Mouse (Mus musculus) neural tube, embryonic 15.5 days (tissue): ENCODE measurements around the gene Plxnd1. TPM values are rescaled to one million over a fixed set of nuclear protein-coding genes. Genes with fewer than 3 reads are reported as not detected.
A peak's percentile ranks its signal among the peaks of the same experiment; 100 is the strongest.

Experiments used
- ATAC-seq: fragments of 200-750 bp; cut with Nextera tagmentation; 2 replicates; pipeline ENCODE4 v1.8.0; 2017; ENCODE audit warnings: mild to moderate bottlenecking, moderate TSS enrichment, moderate library complexity; ENCODE audit not compliant: low FRiP score
- H3K27ac ChIP-seq: fragments of 300-500 bp; sonication (generic); replicated peaks from 2 replicates; pipeline ENCODE4 v1.5.1; 2015; ENCODE audit warnings: mild to moderate bottlenecking, inconsistent platforms
- H3K27me3 ChIP-seq: fragments of 300-500 bp; sonication (generic); replicated peaks from 2 replicates; pipeline ENCODE4 v1.6.1; 2015; ENCODE audit warnings: inconsistent platforms
- H3K36me3 ChIP-seq: fragments of 300-500 bp; sonication (generic); 2 replicates; pipeline ENCODE4 v1.6.1; 2015; ENCODE audit warnings: inconsistent platforms
- H3K4me1 ChIP-seq: fragments of 300-500 bp; sonication (generic); 2 replicates; pipeline ENCODE4 v1.6.1; 2015; ENCODE audit warnings: inconsistent platforms
- H3K4me2 ChIP-seq: fragments of 300-500 bp; sonication (generic); 2 replicates; pipeline ENCODE4 v1.6.1; 2015; ENCODE audit warnings: inconsistent platforms, mild to moderate bottlenecking, moderate library complexity
- H3K4me3 ChIP-seq: fragments of 300-500 bp; sonication (generic); replicated peaks from 2 replicates; pipeline ENCODE4 v1.5.1; 2015; ENCODE audit warnings: mild to moderate bottlenecking, inconsistent platforms
- H3K9ac ChIP-seq: fragments of 300-500 bp; sonication (generic); replicated peaks from 2 replicates; pipeline ENCODE4 v1.6.1; 2015; ENCODE audit warnings: mild to moderate bottlenecking, inconsistent platforms
- H3K9me3 ChIP-seq: fragments of 300-500 bp; sonication (generic); replicated peaks from 2 replicates; pipeline ENCODE4 v1.6.1; 2016; ENCODE audit warnings: inconsistent platforms
- WGBS: fragments of 180-500 bp; shearing (Covaris S2); methylation state at CpG from one replicate; pipeline ENCODE4 v1.1.7; 2015; ENCODE audit warnings: mixed read lengths; 5-methylcytosine and 5-hydroxymethylcytosine counted together
- polyA plus RNA-seq: library from polyadenylated mRNA; unstranded; fragments of >200 nt; fragmentation: Nextera tagmentation; extraction: Ambion mirVana; gene quantifications from 2 replicates; pipeline ENCODE4 v1.2.1, GENCODE M21; 2015

Gene Plxnd1
- polyA plus RNA-seq, 1 experiment from 2014 or later, result 8.8 TPM

- Histone ChIP-seq H3K36me3 (no peaks in the 10 kb centered on the region), H3K4me1 (peaks cover 13% of the 10 kb centered on the region), H3K9me3 (no peaks in the 10 kb centered on the region), H3K4me2 (no peak overlapping the region), H3K4me3 (no peak overlapping the region), H3K27me3 (peaks cover 16% of the 10 kb centered on the region), H3K9ac (no peak overlapping the region), H3K27ac (no peak overlapping the region)
- ATAC-seq, result no peak
- WGBS, result 84% methylated on average over 7 of the region's 7 CpGs
Measured at GRCm38 (mm10) chr6:115998758-115999157, 4.0 kb upstream of the Plxnd1 start.

GRCm38 (mm10) chr6:115997726-115998311, 3.0 kb upstream of the Plxnd1 start:
- 24% methylated on average over 3 of the region's 3 CpGs for WGBS
- H3K4me1 ChIP-seq, result peaks cover 23% of the 10 kb centered on the region
- ATAC-seq, result no peak

GRCm38 (mm10) chr6:115996171-115996851, 1.5 kb upstream of the Plxnd1 start:
- Histone ChIP-seq H3K9me3 (no peaks in the 10 kb centered on the region), H3K4me1 (peaks cover 31% of the 10 kb centered on the region), H3K4me2 (0 out of 2 replicates have a peak overlapping the region, but pooled peaks have one; percentile 90), H3K27ac (peak overlapping the region; percentile 58; the same call in 1 of the 2 replicates), H3K9ac (no peak overlapping the region), H3K4me3 (no peak overlapping the region), H3K36me3 (no peaks in the 10 kb centered on the region), H3K27me3 (peaks cover 41% of the 10 kb centered on the region)
- 0 out of 2 replicates have a peak, but pooled peaks have one; percentile 8 for ATAC-seq
- WGBS, result 27% methylated on average over 6 of the region's 6 CpGs

More at GRCm38 (mm10) chr6:115997726-115998311, 3.0 kb upstream of the Plxnd1 start:
- H3K36me3 ChIP-seq, result no peaks in the 10 kb centered on the region
- no peak overlapping the region for H3K27ac ChIP-seq
- H3K4me2 ChIP-seq, result no peak overlapping the region
- H3K9me3 ChIP-seq, result no peaks in the 10 kb centered on the region
- H3K9ac ChIP-seq, result no peak overlapping the region
- H3K4me3 ChIP-seq, result no peak overlapping the region
- H3K27me3 ChIP-seq, result peaks cover 26% of the 10 kb centered on the region

- peaks cover 33% of the 10 kb centered on the region for H3K4me1 ChIP-seq
- no peak overlapping the region for H3K9ac ChIP-seq
- no peaks in the 10 kb centered on the region for H3K36me3 ChIP-seq
- H3K27ac ChIP-seq, result peak overlapping the region; percentile 58; the same call in 1 of the 2 replicates
- no peaks in the 10 kb centered on the region for H3K9me3 ChIP-seq
- WGBS, result 60% methylated on average over 4 of the region's 4 CpGs
- H3K4me2 ChIP-seq, result peak overlapping the region; percentile 90
- H3K27me3 ChIP-seq, result peaks cover 48% of the 10 kb centered on the region
- no peak overlapping the region for H3K4me3 ChIP-seq
- no peak for ATAC-seq
Measured at GRCm38 (mm10) chr6:115995531-115995941, 731 bp upstream of the Plxnd1 start.

- Histone ChIP-seq H3K4me3 (peak overlapping the region; percentile 54), H3K4me1 (peaks cover 33% of the 10 kb centered on the region), H3K9ac (peak overlapping the region; percentile 47), H3K27me3 (peaks cover 51% of the 10 kb centered on the region), H3K27ac (0 out of 2 replicates have a peak overlapping the region, but pooled peaks have one; percentile 45), H3K4me2 (peak overlapping the region; percentile 90), H3K9me3 (no peaks in the 10 kb centered on the region), H3K36me3 (no peaks in the 10 kb centered on the region)
- WGBS, result under 1% methylated on average over 68 of the region's 93 CpGs
- no peak; the same call in 1 of the 2 replicates for ATAC-seq
Measured at GRCm38 (mm10) chr6:115994146-115994876, 494 bp downstream of the Plxnd1 start.

- no peaks in the 10 kb centered on the region for H3K36me3 ChIP-seq
- peak overlapping the region; percentile 54 for H3K4me3 ChIP-seq
- no peaks in the 10 kb centered on the region for H3K9me3 ChIP-seq
- WGBS, result 2% methylated on average over 86 of the region's 86 CpGs
- peaks cover 51% of the 10 kb centered on the region for H3K27me3 ChIP-seq
- no peak for ATAC-seq
- H3K9ac ChIP-seq, result peak overlapping the region; percentile 47
- H3K4me1 ChIP-seq, result peaks cover 33% of the 10 kb centered on the region
- peak overlapping the region; percentile 90 for H3K4me2 ChIP-seq
- H3K27ac ChIP-seq, result no peak overlapping the region
Measured at GRCm38 (mm10) chr6:115993463-115994145, 1.2 kb downstream of the Plxnd1 start.

GRCm38 (mm10) chr6:115992981-115993380, 1.8 kb downstream of the Plxnd1 start:
- peaks cover 51% of the 10 kb centered on the region for H3K27me3 ChIP-seq
- no peak for ATAC-seq
- 52% methylated on average over 6 of the region's 6 CpGs for WGBS
- no peaks in the 10 kb centered on the region for H3K9me3 ChIP-seq
- peaks cover 33% of the 10 kb centered on the region for H3K4me1 ChIP-seq
- no peaks in the 10 kb centered on the region for H3K36me3 ChIP-seq
- H3K9ac ChIP-seq, result no peak overlapping the region
- peak overlapping the region; percentile 54 for H3K4me3 ChIP-seq
- H3K27ac ChIP-seq, result no peak overlapping the region
- peak overlapping the region; percentile 90 for H3K4me2 ChIP-seq

- 40% methylated on average over 10 of the region's 10 CpGs for whole genome bisulfite sequencing
- H3K4me3 ChIP-seq, result peak overlapping the region; percentile 54
- peaks cover 39% of the 10 kb centered on the region for H3K4me1 ChIP-seq
- H3K4me2 ChIP-seq, result peak overlapping the region; percentile 90
- H3K9me3 ChIP-seq, result no peaks in the 10 kb centered on the region
- no peaks in the 10 kb centered on the region for H3K36me3 ChIP-seq
- ATAC-seq, result no peak
- peaks cover 51% of the 10 kb centered on the region for H3K27me3 ChIP-seq
- H3K9ac ChIP-seq, result peak overlapping the region; percentile 7; the same call in 1 of the 2 replicates
- H3K27ac ChIP-seq, result no peak overlapping the region
Measured at GRCm38 (mm10) chr6:115991881-115992620, 2.8 kb downstream of the Plxnd1 start.

GRCm38 (mm10) chr6:115991108-115991880, 3.5 kb downstream of the Plxnd1 start:
- H3K27me3 ChIP-seq, result peaks cover 51% of the 10 kb centered on the region
- H3K27ac ChIP-seq, result 0 out of 2 replicates have a peak overlapping the region, but pooled peaks have one; percentile 28
- peak overlapping the region; percentile 54 for H3K4me3 ChIP-seq
- peak overlapping the region; percentile 7; the same call in 1 of the 2 replicates for H3K9ac ChIP-seq
- peak overlapping the region; percentile 90 for H3K4me2 ChIP-seq
- ATAC-seq, result no peak
- H3K4me1 ChIP-seq, result peaks cover 47% of the 10 kb centered on the region
- WGBS, result 29% methylated on average over 13 of the region's 13 CpGs
- no peaks in the 10 kb centered on the region for H3K9me3 ChIP-seq
- no peaks in the 10 kb centered on the region for H3K36me3 ChIP-seq

GRCm38 (mm10) chr6:115990479-115990878, 4.3 kb downstream of the Plxnd1 start:
- ATAC-seq, result no peak
- H3K9ac ChIP-seq, result no peak overlapping the region
- peaks cover 43% of the 10 kb centered on the region for H3K27me3 ChIP-seq
- H3K4me1 ChIP-seq, result peaks cover 51% of the 10 kb centered on the region
- no peak overlapping the region for H3K27ac ChIP-seq
- H3K4me3 ChIP-seq, result peak overlapping the region; percentile 54; the same call in 1 of the 2 replicates
- H3K4me2 ChIP-seq, result peak overlapping the region; percentile 90
- no peaks in the 10 kb centered on the region for H3K36me3 ChIP-seq
- 89% methylated on average over 9 of the region's 9 CpGs for WGBS
- no peaks in the 10 kb centered on the region for H3K9me3 ChIP-seq
